Mouse (Mus musculus) forebrain, embryonic 15.5 days (tissue): ENCODE data around the gene Trp53inp2. TPM values are rescaled to one million over a fixed set of nuclear protein-coding genes. Genes with fewer than 3 reads are reported as not detected.
A peak's percentile ranks its signal among the peaks of the same experiment; 100 is the strongest.

Source experiments
- ATAC-seq: fragments of 200-750 bp; cut with Nextera tagmentation; replicated peaks from 2 replicates; pipeline ENCODE4 v1.8.0; 2017; ENCODE audit warnings: mild to moderate bottlenecking, moderate TSS enrichment, moderate library complexity
- H3K27ac ChIP-seq: fragments of 300-500 bp; sonication (generic); replicated peaks from 2 replicates; pipeline ENCODE4 v1.5.1; 2015; ENCODE audit warnings: mild to moderate bottlenecking, inconsistent platforms
- H3K27me3 ChIP-seq: fragments of 300-500 bp; sonication (generic); 2 replicates; pipeline ENCODE4 v1.6.1; 2015; ENCODE audit warnings: inconsistent platforms
- H3K36me3 ChIP-seq: fragments of 300-500 bp; sonication (generic); 2 replicates; pipeline ENCODE4 v1.6.1; 2015; ENCODE audit warnings: mild to moderate bottlenecking, inconsistent platforms
- H3K4me1 ChIP-seq: fragments of 300-500 bp; sonication (generic); 2 replicates; pipeline ENCODE4 v1.6.1; 2015; ENCODE audit warnings: inconsistent platforms
- H3K4me2 ChIP-seq: fragments of 300-500 bp; sonication (generic); replicated peaks from 2 replicates; pipeline ENCODE4 v1.6.1; 2015; ENCODE audit warnings: mild to moderate bottlenecking, inconsistent platforms
- H3K4me3 ChIP-seq: fragments of 300-500 bp; sonication (generic); 2 replicates; pipeline ENCODE4 v1.5.1; 2015; ENCODE audit warnings: mild to moderate bottlenecking, inconsistent platforms
- H3K9ac ChIP-seq: fragments of 300-500 bp; sonication (generic); replicated peaks from 2 replicates; pipeline ENCODE4 v1.6.1; 2015; ENCODE audit warnings: mild to moderate bottlenecking, inconsistent platforms
- H3K9me3 ChIP-seq: fragments of 300-500 bp; sonication (generic); 2 replicates; pipeline ENCODE4 v1.6.1; 2016; ENCODE audit warnings: inconsistent platforms
- WGBS: fragments of 180-500 bp; shearing (Covaris S2); methylation state at CpG from one replicate; pipeline ENCODE4 v1.1.7; 2015; ENCODE audit warnings: mixed read lengths; 5-methylcytosine and 5-hydroxymethylcytosine counted together
- polyA plus RNA-seq: library from polyadenylated mRNA; unstranded; fragments of >200 nt; fragmentation: Nextera tagmentation; extraction: Ambion mirVana; gene quantifications from 2 replicates; pipeline ENCODE4 v1.2.1, GENCODE M21; 2015

The Trp53inp2 gene
- polyA plus RNA-seq = 73.2 and 87.6 TPM in 2 replicates

DNA sequence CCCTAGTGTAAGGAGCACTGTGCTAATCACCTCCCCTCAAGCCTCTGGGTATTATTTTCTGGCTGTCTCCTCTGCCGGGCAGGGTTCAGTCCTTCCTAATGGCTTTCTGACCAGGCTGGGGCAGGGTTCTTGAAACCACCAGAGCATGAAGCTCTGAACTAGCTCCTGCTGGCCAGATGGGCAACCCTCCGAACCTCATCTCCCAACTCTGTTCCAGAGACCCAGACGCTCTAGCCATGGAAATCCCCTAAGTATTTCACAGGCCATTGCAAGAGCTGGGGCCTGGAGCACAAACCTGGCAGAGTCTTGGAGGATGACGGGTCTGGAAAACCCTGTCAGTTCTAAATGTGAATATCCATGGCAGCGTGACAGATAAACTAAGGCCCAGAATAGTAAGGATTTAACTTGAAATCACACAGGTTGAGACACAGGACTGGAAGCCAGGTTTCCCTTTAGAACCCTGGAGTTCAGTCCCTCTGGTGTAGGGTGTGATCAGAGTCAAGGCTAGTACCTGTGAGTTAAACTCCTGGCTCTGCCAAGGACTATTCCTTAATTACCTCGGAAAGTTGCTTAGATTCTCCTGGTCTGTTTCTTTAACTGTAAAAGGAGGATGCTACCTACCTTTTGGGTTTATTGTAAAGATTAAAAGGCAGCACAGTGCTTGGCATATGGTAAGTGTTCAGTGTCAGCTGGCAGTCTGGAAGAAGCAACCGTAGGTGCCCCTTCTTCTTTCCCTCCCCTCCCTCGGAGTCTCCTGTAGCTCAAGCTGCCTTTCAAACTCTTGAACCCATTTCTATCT is at the start of gene Trp53inp2:
TSS of gene Trp53inp2 (plus strand) at position 799 of the 799 bp plus-strand sequence.
- ATAC-seq = no peak
- WGBS = 33% methylated on average over 8 of the region's 8 CpGs
- peak within 1 kb of the TSS; percentile 83 for H3K4me2 ChIP-seq
- H3K4me1 ChIP-seq = peaks cover 39% of the 10 kb centered on the region
- H3K36me3 ChIP-seq = peaks cover under 1% of the 10 kb centered on the region; the same call in 1 of the 2 replicates
- H3K9ac ChIP-seq = peak within 1 kb of the TSS; percentile 100
- no peaks in the 10 kb centered on the region for H3K27me3 ChIP-seq
- peak within 1 kb of the TSS; percentile 100 for H3K27ac ChIP-seq
- H3K9me3 ChIP-seq = no peaks in the 10 kb centered on the region
- peak within 1 kb of the TSS; percentile 93 for H3K4me3 ChIP-seq

DNA sequence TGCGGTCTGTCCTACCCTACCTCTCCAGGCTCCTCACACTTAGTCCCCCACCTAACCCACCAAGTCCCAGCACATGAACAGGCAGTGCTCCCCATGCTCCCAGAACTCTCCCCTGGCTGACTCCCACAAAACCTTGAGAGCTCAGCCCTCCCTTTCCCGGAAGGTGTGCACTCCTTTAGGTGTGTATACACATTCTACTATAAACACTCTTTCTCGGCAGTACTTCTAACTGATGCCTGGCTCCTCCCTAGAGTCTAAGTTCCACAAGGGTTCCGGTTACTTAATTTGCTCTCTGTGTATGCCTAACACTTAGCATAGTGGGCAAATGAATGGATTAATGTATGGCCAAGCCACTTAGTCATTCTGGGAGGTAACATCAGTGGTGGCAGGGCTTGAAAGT is 49.5 kb upstream of the Trp53inp2 start:
- 90% methylated on average over 4 of the region's 4 CpGs for WGBS
- Histone ChIP-seq H3K4me3 (no peak overlapping the region), H3K4me1 (no peaks in the 10 kb centered on the region), H3K4me2 (no peak overlapping the region), H3K27me3 (no peaks in the 10 kb centered on the region), H3K27ac (no peak overlapping the region), H3K9ac (no peak overlapping the region), H3K36me3 (peaks cover 48% of the 10 kb centered on the region), H3K9me3 (no peaks in the 10 kb centered on the region)
- no peak for ATAC-seq

DNA sequence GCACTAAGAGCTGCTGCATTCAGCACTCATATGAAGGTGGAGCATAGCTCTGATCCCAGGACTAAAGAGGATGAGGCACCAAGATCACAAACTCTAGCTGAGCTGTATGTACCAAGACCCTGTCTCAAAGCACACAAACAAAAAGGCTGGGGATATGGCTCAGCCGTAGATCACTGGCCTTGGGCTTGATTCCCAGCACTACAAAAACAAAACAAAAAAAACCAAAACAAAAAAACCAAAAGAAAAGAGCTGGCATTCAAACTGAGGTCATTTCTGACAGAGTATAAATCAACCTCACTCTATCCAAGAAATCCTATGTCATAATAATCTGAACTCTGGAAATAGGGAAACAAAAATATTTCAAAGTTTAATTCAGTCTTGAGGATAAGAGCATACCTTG is 47.4 kb upstream of the Trp53inp2 start:
- 89% methylated on average over 1 of the region's 1 CpGs for WGBS
- no peak overlapping the region for H3K4me3 ChIP-seq
- no peaks in the 10 kb centered on the region for H3K27me3 ChIP-seq
- peaks cover 31% of the 10 kb centered on the region; the same call in 1 of the 2 replicates for H3K36me3 ChIP-seq
- no peaks in the 10 kb centered on the region for H3K4me1 ChIP-seq
- no peak for ATAC-seq
- H3K9me3 ChIP-seq = no peaks in the 10 kb centered on the region
- no peak overlapping the region for H3K27ac ChIP-seq
- H3K4me2 ChIP-seq = no peak overlapping the region
- no peak overlapping the region for H3K9ac ChIP-seq

DNA sequence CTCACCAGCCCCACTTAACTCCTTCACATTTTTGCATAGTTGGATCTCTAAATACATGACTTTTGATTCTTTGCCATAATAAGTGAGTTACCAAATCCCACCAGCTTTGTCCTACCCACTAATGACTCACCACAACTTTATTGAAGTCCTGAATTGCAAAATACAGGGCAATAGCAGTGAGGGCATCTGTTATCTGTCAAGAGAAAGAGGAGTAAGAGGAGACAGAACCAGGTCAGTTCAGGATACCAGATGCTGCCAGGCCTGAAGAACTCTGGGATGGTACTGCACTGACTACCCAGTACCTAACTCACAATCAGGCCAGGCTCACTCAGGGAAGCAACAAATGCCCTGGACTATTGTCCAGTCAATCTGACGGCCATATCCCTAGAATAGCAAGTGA is 45.6 kb upstream of the Trp53inp2 start:
- no peak for ATAC-seq

DNA sequence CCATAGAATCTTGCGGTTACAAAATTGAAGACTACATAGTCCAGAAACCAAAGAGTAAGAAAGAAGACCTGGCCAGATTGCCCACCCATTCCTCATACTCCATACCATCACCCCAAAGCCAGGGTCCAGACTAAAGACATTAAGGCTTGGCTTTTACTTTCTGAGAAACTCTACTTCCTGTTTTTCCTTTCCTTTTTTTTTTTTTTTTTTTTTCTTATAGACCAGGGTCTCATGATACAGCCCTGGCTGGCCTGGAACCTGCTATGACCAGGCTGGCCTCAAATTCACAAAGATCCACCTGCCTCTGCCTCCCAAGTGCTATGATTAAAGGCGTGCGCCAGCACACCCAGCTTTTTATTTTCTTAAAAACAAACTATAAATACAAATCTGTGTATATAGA is 44.6 kb upstream of the Trp53inp2 start:
- 95% methylated on average over 3 of the region's 3 CpGs for WGBS
- no peak for ATAC-seq
- Histone ChIP-seq H3K9ac (no peak overlapping the region), H3K9me3 (no peaks in the 10 kb centered on the region), H3K4me1 (no peaks in the 10 kb centered on the region), H3K36me3 (peaks cover 33% of the 10 kb centered on the region; the same call in 1 of the 2 replicates), H3K27ac (no peak overlapping the region), H3K27me3 (no peaks in the 10 kb centered on the region), H3K4me3 (no peak overlapping the region), H3K4me2 (no peak overlapping the region)

More for the DNA sequence above, 45.6 kb upstream of the Trp53inp2 start:
- no peak overlapping the region for H3K9ac ChIP-seq
- peaks cover 33% of the 10 kb centered on the region; the same call in 1 of the 2 replicates for H3K36me3 ChIP-seq
- H3K4me3 ChIP-seq = no peak overlapping the region
- no peak overlapping the region for H3K4me2 ChIP-seq
- no peaks in the 10 kb centered on the region for H3K4me1 ChIP-seq
- no peak overlapping the region for H3K27ac ChIP-seq
- 88% methylated on average over 1 of the region's 1 CpGs for WGBS
- H3K9me3 ChIP-seq = no peaks in the 10 kb centered on the region
- no peaks in the 10 kb centered on the region for H3K27me3 ChIP-seq

DNA sequence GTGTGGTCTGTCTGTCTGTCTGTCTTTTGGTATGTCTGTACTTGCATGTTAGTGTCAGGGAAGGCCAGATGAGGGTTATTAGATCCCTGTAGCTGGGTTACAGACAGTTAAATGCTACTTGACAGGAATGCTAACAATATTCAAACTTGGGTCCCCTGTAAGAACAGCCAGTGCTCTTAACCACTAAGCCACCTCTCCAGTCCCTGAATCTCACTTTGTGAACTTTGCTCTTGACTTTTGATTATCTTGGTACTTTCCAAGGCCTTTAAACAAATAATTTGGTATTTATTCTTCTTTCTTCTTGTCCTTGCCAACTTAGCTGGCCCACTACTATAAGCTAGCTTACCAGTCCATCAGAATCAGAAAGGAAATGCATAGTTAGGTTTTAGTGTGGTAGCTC is 40.7 kb upstream of the Trp53inp2 start:
- Histone ChIP-seq H3K36me3 (peaks cover 28% of the 10 kb centered on the region), H3K9ac (no peak overlapping the region), H3K9me3 (no peaks in the 10 kb centered on the region), H3K4me1 (no peaks in the 10 kb centered on the region), H3K27ac (no peak overlapping the region), H3K4me2 (no peak overlapping the region), H3K4me3 (no peak overlapping the region), H3K27me3 (no peaks in the 10 kb centered on the region)
- ATAC-seq = no peak

DNA sequence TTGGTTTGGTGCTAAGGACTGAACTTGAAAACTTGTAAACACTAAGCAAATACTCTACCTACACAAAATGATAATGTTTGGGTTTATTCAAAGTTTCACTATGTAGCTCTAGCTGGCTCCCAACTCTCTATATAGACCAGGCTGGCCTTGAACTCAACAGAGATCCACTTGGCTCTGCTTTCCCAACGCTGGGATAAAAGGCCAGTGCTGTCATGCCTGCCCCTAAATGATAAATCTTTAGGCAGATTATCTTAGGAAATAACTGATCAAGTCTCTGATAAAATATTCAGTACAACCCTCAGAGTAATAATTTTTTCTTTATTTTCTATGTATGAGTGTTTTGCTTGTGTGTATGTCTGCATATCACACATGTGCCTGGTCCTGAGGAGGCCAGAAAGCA is 34.2 kb upstream of the Trp53inp2 start:
- no peaks in the 10 kb centered on the region for H3K9me3 ChIP-seq
- no peak for ATAC-seq
- no peak overlapping the region for H3K4me2 ChIP-seq
- H3K4me1 ChIP-seq = no peaks in the 10 kb centered on the region
- no peak overlapping the region for H3K4me3 ChIP-seq
- no peaks in the 10 kb centered on the region for H3K27me3 ChIP-seq
- H3K9ac ChIP-seq = no peak overlapping the region
- H3K27ac ChIP-seq = no peak overlapping the region
- peaks cover 22% of the 10 kb centered on the region for H3K36me3 ChIP-seq
- 88% methylated on average over 1 of the region's 1 CpGs for WGBS

DNA sequence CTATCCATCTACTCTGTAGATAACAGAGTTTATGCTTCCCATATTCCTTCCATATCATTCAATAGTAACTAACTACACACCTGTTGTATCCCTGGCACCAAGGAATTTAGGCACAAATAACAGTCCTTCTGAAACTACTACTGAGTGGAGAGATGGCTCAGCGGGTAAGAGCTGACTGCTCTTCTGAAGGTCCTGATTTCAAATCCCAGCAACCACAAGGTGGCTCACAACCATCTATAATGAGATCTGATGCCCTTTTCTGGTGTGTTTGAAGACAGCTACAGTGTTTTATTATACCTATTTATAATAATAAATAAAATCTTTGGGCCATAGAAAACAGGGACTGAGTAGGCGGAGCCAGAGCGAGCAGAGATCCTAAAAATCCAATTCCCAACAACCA is 26.5 kb upstream of the Trp53inp2 start:
- no peak overlapping the region for H3K4me2 ChIP-seq
- peaks cover 18% of the 10 kb centered on the region for H3K4me1 ChIP-seq
- no peaks in the 10 kb centered on the region for H3K36me3 ChIP-seq
- no peaks in the 10 kb centered on the region for H3K9me3 ChIP-seq
- no peak for ATAC-seq
- 91% methylated on average over 3 of the region's 3 CpGs for WGBS
- no peak overlapping the region for H3K27ac ChIP-seq
- H3K27me3 ChIP-seq = no peaks in the 10 kb centered on the region
- H3K9ac ChIP-seq = no peak overlapping the region
- H3K4me3 ChIP-seq = no peak overlapping the region

DNA sequence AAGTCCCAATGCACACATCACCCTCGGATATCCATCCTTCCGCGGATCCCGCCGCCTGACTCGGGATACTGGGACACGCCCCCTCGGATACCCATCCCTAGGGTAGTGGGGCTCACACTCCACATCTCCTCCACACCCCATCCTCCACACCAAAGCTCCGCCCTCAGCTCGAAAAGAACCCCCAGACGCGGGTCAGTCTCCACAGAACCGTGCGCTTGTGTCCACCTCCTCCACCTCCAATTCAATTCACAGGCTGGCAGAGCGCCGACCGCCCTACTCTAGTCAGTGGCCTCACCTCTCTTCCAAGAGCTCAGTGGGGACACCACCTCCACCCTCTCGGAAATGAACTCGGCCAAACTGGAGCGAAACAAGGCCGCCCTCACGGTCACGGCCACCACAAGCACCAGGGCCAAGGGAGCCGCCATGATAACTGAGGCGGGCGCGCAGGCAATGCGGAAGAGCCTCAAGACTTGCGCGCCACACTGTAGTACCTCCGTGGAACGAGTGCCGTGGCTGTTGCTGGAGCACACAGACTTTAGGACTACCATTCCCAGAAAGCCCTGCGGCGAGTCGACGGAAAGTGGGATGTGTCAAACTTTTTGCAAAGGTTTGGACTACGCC is 23.8 kb upstream of the Trp53inp2 start, which contains the start of gene Pigu:
TSS of gene Pigu (minus strand) at position 460 of the 621 bp plus-strand sequence.
- Histone ChIP-seq H3K27ac (peak within 1 kb of the TSS; percentile 79), H3K36me3 (no peaks in the 10 kb centered on the region), H3K27me3 (no peaks in the 10 kb centered on the region), H3K9ac (peak within 1 kb of the TSS; percentile 78), H3K4me1 (peaks cover 18% of the 10 kb centered on the region), H3K9me3 (no peaks in the 10 kb centered on the region), H3K4me3 (peak within 1 kb of the TSS; percentile 86), H3K4me2 (peak within 1 kb of the TSS; percentile 73)
- WGBS = under 1% methylated on average over 38 of the region's 38 CpGs
- ATAC-seq = peak; percentile 99

DNA sequence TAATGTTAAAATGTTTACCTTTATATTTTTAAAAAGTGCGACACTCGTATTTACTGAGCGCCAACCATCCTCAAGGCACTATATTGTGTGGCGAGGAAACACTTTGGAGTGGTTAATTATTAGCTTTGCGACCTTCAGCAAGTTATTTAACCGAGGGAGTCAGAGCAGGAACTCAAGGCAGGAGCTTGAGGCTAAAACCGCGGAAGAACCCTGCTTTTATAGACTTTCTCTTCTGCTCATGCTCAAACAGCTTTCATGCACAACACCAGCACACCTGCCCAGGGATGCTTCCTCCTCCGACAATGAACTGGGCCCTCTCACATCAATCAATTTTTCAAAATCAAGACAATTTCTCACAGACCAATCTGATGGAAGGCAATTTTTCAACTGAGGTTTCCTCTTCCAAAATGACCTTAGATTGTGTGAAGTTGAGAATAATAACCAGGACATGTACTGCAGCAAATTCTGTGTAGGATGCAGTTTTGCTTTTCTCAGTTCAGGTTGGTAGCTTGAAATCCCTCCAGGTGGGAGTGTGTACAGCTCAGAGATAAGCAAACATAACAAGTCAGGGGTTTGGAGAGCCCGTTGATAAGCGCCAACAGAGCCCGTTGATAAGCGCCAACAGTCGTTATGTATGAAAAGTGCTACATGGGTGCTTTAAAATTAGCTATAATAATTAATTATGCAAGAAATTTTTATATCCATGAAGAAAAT is 23.0 kb upstream of the Trp53inp2 start:
- H3K27ac ChIP-seq = peak overlapping the region; percentile 55
- WGBS = 31% methylated on average over 14 of the region's 14 CpGs
- peak overlapping the region; percentile 78 for H3K9ac ChIP-seq

DNA sequence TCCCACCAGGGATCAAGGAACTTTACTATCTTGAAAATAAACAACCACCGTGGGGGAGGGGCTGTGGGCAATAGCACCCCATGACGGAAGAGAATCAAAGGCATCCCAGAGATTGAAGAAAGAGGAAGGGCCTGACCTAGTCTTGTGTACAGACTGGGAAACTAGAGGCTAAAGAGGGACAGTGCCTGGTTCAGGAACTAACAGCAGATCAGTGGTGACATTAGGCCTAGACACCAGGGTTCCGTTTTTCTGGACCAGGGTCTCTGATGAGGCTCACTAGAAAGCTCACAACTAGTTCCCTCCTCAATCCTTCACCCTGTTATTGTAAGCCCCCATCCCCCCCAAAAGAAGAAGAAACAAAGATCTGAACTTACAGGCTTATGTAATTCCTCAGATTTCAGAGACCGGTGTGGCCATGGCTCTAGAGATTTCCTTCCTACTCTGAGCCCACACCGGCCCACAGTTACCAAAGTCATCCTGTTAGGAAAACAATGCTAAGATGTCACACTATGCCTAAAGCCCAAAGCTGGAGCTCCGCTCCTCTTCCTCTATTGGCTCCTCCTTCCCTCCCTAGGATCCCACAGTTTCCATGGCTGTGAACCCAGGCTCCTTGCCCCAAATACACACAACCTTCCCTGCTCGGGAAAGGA is 13.1 kb upstream of the Trp53inp2 start:
- Histone ChIP-seq H3K27me3 (no peaks in the 10 kb centered on the region), H3K9me3 (no peaks in the 10 kb centered on the region), H3K4me1 (no peaks in the 10 kb centered on the region), H3K4me2 (no peak overlapping the region), H3K27ac (no peak overlapping the region), H3K9ac (no peak overlapping the region), H3K4me3 (no peak overlapping the region), H3K36me3 (no peaks in the 10 kb centered on the region)
- ATAC-seq = no peak
- WGBS = 83% methylated on average over 7 of the region's 7 CpGs

More for the DNA sequence above, 23.0 kb upstream of the Trp53inp2 start:
- peak overlapping the region; percentile 73 for H3K4me2 ChIP-seq
- no peaks in the 10 kb centered on the region for H3K36me3 ChIP-seq
- ATAC-seq = peak; percentile 57
- peak overlapping the region; percentile 86 for H3K4me3 ChIP-seq
- H3K9me3 ChIP-seq = no peaks in the 10 kb centered on the region
- H3K27me3 ChIP-seq = no peaks in the 10 kb centered on the region
- peaks cover 18% of the 10 kb centered on the region for H3K4me1 ChIP-seq
